Mouse (Mus musculus) brain, embryonic 14.5 days (tissue): ENCODE results near the gene Dab1.

ENCODE experiments used
- CTCF ChIP-seq: fragments of 200-500 bp; IDR thresholded peaks from 2 replicates; pipeline ENCODE4 v1.5.1; 2012; ENCODE audit warnings: inconsistent platforms, mild to moderate bottlenecking, moderate library complexity, borderline replicate concordance; ENCODE audit not compliant: insufficient read depth, insufficient read length; ENCODE audit errors: extremely low read depth
- POLR2A ChIP-seq: fragments of 200-500 bp; IDR thresholded peaks from 2 replicates; pipeline ENCODE4 v1.6.1; 2012; ENCODE audit warnings: mild to moderate bottlenecking, inconsistent platforms, borderline replicate concordance; ENCODE audit not compliant: poor library complexity, insufficient read depth, insufficient read length, severe bottlenecking; ENCODE audit errors: extremely low read depth

- no peak for TF ChIP-seq POLR2A
- TF ChIP-seq CTCF = no peak
Measured at GRCm38 (mm10) chr4:104563512-104563911, 944.4 kb downstream of the Dab1 start.
